Mouse (Mus musculus) embryonic facial prominence, embryonic 11.5 days (tissue): Measurements from ENCODE around the gene Pah. TPM values are rescaled to one million over a fixed set of nuclear protein-coding genes. Genes with fewer than 3 reads are reported as not detected.

Experiments
- ATAC-seq: fragments of 200-750 bp; cut with Nextera tagmentation; replicated peaks from 2 replicates; pipeline ENCODE4 v1.8.0; 2017; ENCODE audit warnings: low read depth; ENCODE audit not compliant: insufficient number of reproducible peaks, low FRiP score, low TSS enrichment
- DNase-seq: peaks from one replicate; pipeline ENCODE4 v3.0.0-alpha.2; 2015; ENCODE audit warnings: low spot score
- H3K27ac ChIP-seq: fragments of 300-500 bp; sonication (generic); replicated peaks from 2 replicates; pipeline ENCODE4 v1.5.1; 2014; ENCODE audit warnings: mild to moderate bottlenecking, low read depth, low read length, control low read depth
- H3K27me3 ChIP-seq: fragments of 300-500 bp; sonication (generic); 2 replicates; pipeline ENCODE4 v1.6.1; 2014; ENCODE audit warnings: mild to moderate bottlenecking, low read length, moderate library complexity, mixed read lengths; ENCODE audit not compliant: control insufficient read depth, insufficient read depth
- H3K36me3 ChIP-seq: fragments of 300-500 bp; sonication (generic); replicated peaks from 2 replicates; pipeline ENCODE4 v1.6.1; 2014; ENCODE audit warnings: low read depth, mild to moderate bottlenecking, low read length, moderate library complexity, mixed read lengths; ENCODE audit not compliant: control insufficient read depth, insufficient read depth
- H3K4me1 ChIP-seq: fragments of 300-500 bp; sonication (generic); 2 replicates; pipeline ENCODE4 v1.6.1; 2014; ENCODE audit warnings: low read length, mixed read lengths; ENCODE audit not compliant: control insufficient read depth, insufficient read depth
- H3K4me2 ChIP-seq: fragments of 300-500 bp; sonication (generic); 2 replicates; pipeline ENCODE4 v1.6.1; 2014; ENCODE audit warnings: low read depth, mild to moderate bottlenecking, control low read depth, low read length, moderate library complexity
- H3K4me3 ChIP-seq: fragments of 300-500 bp; sonication (generic); 2 replicates; pipeline ENCODE4 v1.5.1; 2014; ENCODE audit warnings: low read depth, low read length, control low read depth
- H3K9ac ChIP-seq: fragments of 300-500 bp; sonication (generic); replicated peaks from 2 replicates; pipeline ENCODE4 v1.6.1; 2014; ENCODE audit warnings: mild to moderate bottlenecking, control low read depth, low read length
- H3K9me3 ChIP-seq: fragments of 300-500 bp; sonication (generic); replicated peaks from 2 replicates; pipeline ENCODE4 v1.6.1; 2016; ENCODE audit warnings: mild to moderate bottlenecking, low read length, inconsistent platforms, mixed read lengths; ENCODE audit not compliant: control insufficient read depth
- WGBS: fragments of 180-500 bp; shearing (Covaris S2); extraction: QIAGEN DNeasy Blood & Tissue Kit; methylation state at CpG from one replicate; pipeline ENCODE4 v1.1.7; 2014; 5-methylcytosine and 5-hydroxymethylcytosine counted together
- polyA plus RNA-seq: library from polyadenylated mRNA; unstranded; fragments of >200 nt; fragmentation: Nextera tagmentation; extraction: Ambion mirVana; gene quantifications from 2 replicates; pipeline ENCODE4 v1.2.1, GENCODE M21; 2014

Pah gene
- polyA plus RNA-seq, 1 experiment from 2014 or later, result not detected

- Histone ChIP-seq H3K9me3 (no peaks in the 10 kb centered on the region), H3K4me3 (no peak overlapping the region), H3K27ac (no peak overlapping the region), H3K36me3 (no peaks in the 10 kb centered on the region), H3K4me2 (no peak overlapping the region), H3K27me3 (no peaks in the 10 kb centered on the region), H3K9ac (no peak overlapping the region), H3K4me1 (no peaks in the 10 kb centered on the region)
- DNase-seq (no peak), ATAC-seq (no peak)
- WGBS, result 80% methylated on average over 2 of the region's 2 CpGs
Measured at GRCm38 (mm10) chr10:87518585-87518984, 3.0 kb upstream of the Pah start.

GRCm38 (mm10) chr10:87520401-87521116 is 1.0 kb upstream of the Pah start:
- ATAC-seq (no peak), DNase-seq (no peak)

GRCm38 (mm10) chr10:87534172-87534571 is 12.6 kb downstream of the Pah start:
- H3K27me3 ChIP-seq, result no peaks in the 10 kb centered on the region
- DNase-seq (no peak), ATAC-seq (no peak)
- H3K9ac ChIP-seq, result no peak overlapping the region
- H3K4me1 ChIP-seq, result no peaks in the 10 kb centered on the region
- 86% methylated on average over 1 of the region's 1 CpGs for WGBS
- no peak overlapping the region for H3K27ac ChIP-seq
- H3K36me3 ChIP-seq, result no peaks in the 10 kb centered on the region
- no peak overlapping the region for H3K4me2 ChIP-seq
- H3K9me3 ChIP-seq, result no peaks in the 10 kb centered on the region
- H3K4me3 ChIP-seq, result no peak overlapping the region

More at GRCm38 (mm10) chr10:87520401-87521116, 1.0 kb upstream of the Pah start:
- WGBS, result 80% methylated on average over 4 of the region's 4 CpGs
- Histone ChIP-seq H3K27me3 (no peaks in the 10 kb centered on the region), H3K9ac (no peak overlapping the region), H3K4me2 (no peak overlapping the region), H3K4me3 (no peak overlapping the region), H3K4me1 (no peaks in the 10 kb centered on the region), H3K36me3 (no peaks in the 10 kb centered on the region), H3K9me3 (no peaks in the 10 kb centered on the region), H3K27ac (no peak overlapping the region)

GRCm38 (mm10) chr10:87545759-87546158 is 24.2 kb downstream of the Pah start:
- DNase-seq (no peak), ATAC-seq (no peak)
- H3K4me1 ChIP-seq, result no peaks in the 10 kb centered on the region
- no peak overlapping the region for H3K4me2 ChIP-seq
- H3K9me3 ChIP-seq, result no peaks in the 10 kb centered on the region
- H3K9ac ChIP-seq, result no peak overlapping the region
- WGBS, result 87% methylated on average over 8 of the region's 8 CpGs
- H3K4me3 ChIP-seq, result no peak overlapping the region
- no peak overlapping the region for H3K27ac ChIP-seq
- H3K27me3 ChIP-seq, result no peaks in the 10 kb centered on the region
- no peaks in the 10 kb centered on the region for H3K36me3 ChIP-seq

GRCm38 (mm10) chr10:87546299-87547234 is 25.0 kb downstream of the Pah start:
- no peaks in the 10 kb centered on the region for H3K4me1 ChIP-seq
- no peak overlapping the region for H3K9ac ChIP-seq
- ATAC-seq (no peak), DNase-seq (no peak)
- WGBS, result 51% methylated on average over 19 of the region's 19 CpGs
- no peaks in the 10 kb centered on the region for H3K9me3 ChIP-seq
- H3K27ac ChIP-seq, result no peak overlapping the region
- no peaks in the 10 kb centered on the region for H3K27me3 ChIP-seq
- H3K4me3 ChIP-seq, result no peak overlapping the region
- no peaks in the 10 kb centered on the region for H3K36me3 ChIP-seq
- H3K4me2 ChIP-seq, result no peak overlapping the region

- 31% methylated on average over 8 of the region's 8 CpGs for WGBS
- DNase-seq, result peak; percentile 83
- ATAC-seq, result peak; percentile 37; the same call in 1 of the 2 replicates
- Histone ChIP-seq H3K4me3 (no peak overlapping the region), H3K36me3 (no peaks in the 10 kb centered on the region), H3K9me3 (no peaks in the 10 kb centered on the region), H3K4me1 (no peaks in the 10 kb centered on the region), H3K27ac (no peak overlapping the region), H3K9ac (no peak overlapping the region), H3K27me3 (no peaks in the 10 kb centered on the region), H3K4me2 (no peak overlapping the region)
Measured at GRCm38 (mm10) chr10:87552726-87553125, 31.1 kb downstream of the Pah start.

- Histone ChIP-seq H3K9me3 (no peaks in the 10 kb centered on the region), H3K4me1 (no peaks in the 10 kb centered on the region), H3K36me3 (no peaks in the 10 kb centered on the region), H3K27ac (no peak overlapping the region), H3K9ac (no peak overlapping the region), H3K4me3 (no peak overlapping the region), H3K4me2 (no peak overlapping the region), H3K27me3 (no peaks in the 10 kb centered on the region)
- no peak for ATAC-seq
- DNase-seq, result no peak
- WGBS, result 64% methylated on average over 2 of the region's 2 CpGs
Measured at GRCm38 (mm10) chr10:87556441-87556840, 34.8 kb downstream of the Pah start.

- H3K27me3 ChIP-seq, result no peaks in the 10 kb centered on the region
- H3K4me1 ChIP-seq, result no peaks in the 10 kb centered on the region
- H3K36me3 ChIP-seq, result no peaks in the 10 kb centered on the region
- WGBS, result 79% methylated on average over 9 of the region's 9 CpGs
- no peak overlapping the region for H3K9ac ChIP-seq
- no peaks in the 10 kb centered on the region for H3K9me3 ChIP-seq
- no peak overlapping the region for H3K27ac ChIP-seq
- DNase-seq, result no peak
- no peak for ATAC-seq
- no peak overlapping the region for H3K4me3 ChIP-seq
- no peak overlapping the region for H3K4me2 ChIP-seq
Measured at GRCm38 (mm10) chr10:87563818-87564217, 42.2 kb downstream of the Pah start.
